Mouse (Mus musculus): ENCODE data around the gene Trappc2. TPM values are rescaled to one million over a fixed set of nuclear protein-coding genes. Genes with fewer than 3 reads are reported as not detected.

The Trappc2 gene
- 10 to 100 TPM; 46.3 to 54.1 TPM for total RNA-seq (2021)
- long read RNA-seq, experiment 1, transcript Trappc2-203 (5 exons, 1,613 nt) = major isoform, 76 of 80 reads
- long read RNA-seq, experiment 1, partial matches to known transcripts = 2 of 80 reads
- long read RNA-seq, experiment 1, other reads (novel, unspliced or antisense) = 1 of 80 reads
- long read RNA-seq, experiment 2, transcript Trappc2-203 (5 exons, 1,613 nt) = major isoform, 57 of 66 reads
- long read RNA-seq, experiment 2, partial matches to known transcripts = 3 of 66 reads
- long read RNA-seq, experiment 2, other reads (novel, unspliced or antisense) = 2 of 66 reads

GRCm38 (mm10) chrX:166440036-166440615, at the start of gene Trappc2:
Trappc2 (plus strand) TSS chrX:166440574.
- DNase-seq (ENCODE audit: low spot score in 2 of 2) = no peak

GRCm38 (mm10) chrX:166393753-166394152, 46.6 kb upstream of the Trappc2 start:
- intact Hi-C loops (cut with DNase I) = no loop called here
- peak in 1 of 2 experiments; percentile 28 for DNase-seq (ENCODE audit: low spot score in 2 of 2)

More at GRCm38 (mm10) chrX:166440036-166440615, at the start of gene Trappc2:
- intact Hi-C loops (cut with DNase I) = no loop called here

GRCm38 (mm10) chrX:166407865-166408264, 32.5 kb upstream of the Trappc2 start:
- no peak for DNase-seq (ENCODE audit: low spot score in 2 of 2)
- intact Hi-C loops (cut with DNase I) = no loop called here

GRCm38 (mm10) chrX:166416196-166416595, 24.2 kb upstream of the Trappc2 start:
- peak in 1 of 2 experiments; percentile 46 for DNase-seq (ENCODE audit: low spot score in 2 of 2)

GRCm38 (mm10) chrX:166434812-166435211, 5.6 kb upstream of the Trappc2 start:
- intact Hi-C loops (cut with DNase I) = loop anchor here (5.0 kb wide), 1 partner anchor 217 kb away; no protein-coding TSS in a partner anchor
- DNase-seq (ENCODE audit: low spot score in 2 of 2) = no peak

More at GRCm38 (mm10) chrX:166416196-166416595, 24.2 kb upstream of the Trappc2 start:
- intact Hi-C loops (cut with DNase I) = no loop called here

GRCm38 (mm10) chrX:166440616-166441063, 266 bp downstream of the Trappc2 start, which contains the start of gene Ofd1:
Ofd1 (minus strand) TSS chrX:166440704.
- DNase-seq (ENCODE audit: low spot score in 2 of 2) = peak; percentile 89 to 90
- intact Hi-C loops (cut with DNase I) = no loop called here

- DNase-seq (ENCODE audit: low spot score in 2 of 2) = no peak
- intact Hi-C loops (cut with DNase I) = no loop called here
These were observed 4.2 kb downstream of the Trappc2 start for GRCm38 (mm10) chrX:166444552-166444951.

- intact Hi-C loops (cut with DNase I) = no loop called here
- no peak for DNase-seq (ENCODE audit: low spot score in 2 of 2)
These were observed 13.2 kb downstream of the Trappc2 start for GRCm38 (mm10) chrX:166453532-166453931.

GRCm38 (mm10) chrX:166454331-166454730, 14.0 kb downstream of the Trappc2 start:
- no peak for DNase-seq (ENCODE audit: low spot score in 2 of 2)
- intact Hi-C loops (cut with DNase I) = no loop called here

- intact Hi-C loops (cut with DNase I) = no loop called here
- no peak for DNase-seq (ENCODE audit: low spot score in 2 of 2)
These were observed 15.2 kb downstream of the Trappc2 start for GRCm38 (mm10) chrX:166455525-166455924.

- intact Hi-C loops (cut with DNase I) = no loop called here
- DNase-seq (ENCODE audit: low spot score in 2 of 2) = no peak
These were observed 27.9 kb downstream of the Trappc2 start for GRCm38 (mm10) chrX:166468321-166468720.

- intact Hi-C loops (cut with DNase I) = no loop called here
These were observed 32.2 kb downstream of the Trappc2 start for GRCm38 (mm10) chrX:166472612-166473011.

GRCm38 (mm10) chrX:166477393-166477792, 37.0 kb downstream of the Trappc2 start:
- intact Hi-C loops (cut with DNase I) = no loop called here
- DNase-seq (ENCODE audit: low spot score in 2 of 2) = no peak

More at GRCm38 (mm10) chrX:166472612-166473011, 32.2 kb downstream of the Trappc2 start:
- DNase-seq (ENCODE audit: low spot score in 2 of 2) = no peak

- DNase-seq (ENCODE audit: low spot score in 2 of 2) = peak; percentile 2 to 7
- intact Hi-C loops (cut with DNase I) = no loop called here
These were observed 38.4 kb downstream of the Trappc2 start for GRCm38 (mm10) chrX:166478631-166479364.

- intact Hi-C loops (cut with DNase I) = no loop called here
- peak; percentile 84 to 85 for DNase-seq (ENCODE audit: low spot score in 2 of 2)
These were observed 39.1 kb downstream of the Trappc2 start, which contains the start of gene Rab9 for GRCm38 (mm10) chrX:166479365-166479983. Rab9 (minus strand) TSS chrX:166479867.

GRCm38 (mm10) chrX:166495052-166495451, 54.7 kb downstream of the Trappc2 start:
- DNase-seq (ENCODE audit: low spot score in 2 of 2) = no peak
- intact Hi-C loops (cut with DNase I) = no loop called here

GRCm38 (mm10) chrX:166497771-166498170, 57.4 kb downstream of the Trappc2 start:
- DNase-seq (ENCODE audit: low spot score in 2 of 2) = peak in 1 of 2 experiments; percentile 1
- intact Hi-C loops (cut with DNase I) = no loop called here

GRCm38 (mm10) chrX:166499496-166500190, 59.3 kb downstream of the Trappc2 start:
- no peak for DNase-seq (ENCODE audit: low spot score in 2 of 2)
- intact Hi-C loops (cut with DNase I) = no loop called here

All from left cerebral cortex, postnatal 14 days (tissue).